Mouse (Mus musculus): ENCODE data around the gene Skiv2l. TPM values are rescaled to one million over a fixed set of nuclear protein-coding genes. Genes with fewer than 3 reads are reported as not detected.

Gene Skiv2l
- polyA plus RNA-seq, 1 experiment from 2014 or later: 39.2 TPM

GRCm38 (mm10) chr17:34854761-34855160 lies 4.8 kb upstream of the Skiv2l start:
- ATAC-seq: no peak
- 60% methylated on average over 3 of the region's 3 CpGs for WGBS
- H3K27me3 ChIP-seq (replicated peaks; ENCODE audit: control insufficient read depth, insufficient read depth, low read length): no peaks in the 10 kb centered on the region
- peaks cover 12% of the 10 kb centered on the region for H3K36me3 ChIP-seq (ENCODE audit: control insufficient read depth, insufficient read depth, low read length)
- no peaks in the 10 kb centered on the region for H3K9me3 ChIP-seq (ENCODE audit: control insufficient read depth, low read length)
- no peak overlapping the region for H3K9ac ChIP-seq (ENCODE audit: low read depth, low read length)
- H3K4me3 ChIP-seq (ENCODE audit: low read length): no peak overlapping the region
- no peak overlapping the region for H3K4me2 ChIP-seq (ENCODE audit: low read depth, low read length)
- peaks cover 13% of the 10 kb centered on the region for H3K4me1 ChIP-seq (ENCODE audit: control insufficient read depth, insufficient read depth, low read length)
- H3K27ac ChIP-seq (ENCODE audit: low read length): no peak overlapping the region

GRCm38 (mm10) chr17:34853511-34853910 lies 3.5 kb upstream of the Skiv2l start:
- no peaks in the 10 kb centered on the region for H3K9me3 ChIP-seq (ENCODE audit: control insufficient read depth, low read length)
- H3K27me3 ChIP-seq (replicated peaks; ENCODE audit: control insufficient read depth, insufficient read depth, low read length): no peaks in the 10 kb centered on the region
- WGBS: 77% methylated on average over 8 of the region's 8 CpGs
- peaks cover 12% of the 10 kb centered on the region for H3K36me3 ChIP-seq (ENCODE audit: control insufficient read depth, insufficient read depth, low read length)
- H3K4me3 ChIP-seq (ENCODE audit: low read length): no peak overlapping the region
- no peak overlapping the region for H3K4me2 ChIP-seq (ENCODE audit: low read depth, low read length)
- no peak overlapping the region for H3K27ac ChIP-seq (ENCODE audit: low read length)
- no peak overlapping the region; the same call in 1 of the 2 replicates for H3K9ac ChIP-seq (ENCODE audit: low read depth, low read length)
- peaks cover 19% of the 10 kb centered on the region for H3K4me1 ChIP-seq (ENCODE audit: control insufficient read depth, insufficient read depth, low read length)
- no peak for ATAC-seq

GRCm38 (mm10) chr17:34850517-34851125 lies 611 bp upstream of the Skiv2l start:
- peak overlapping the region; percentile 84 for H3K4me2 ChIP-seq (ENCODE audit: low read depth, low read length)
- ATAC-seq: peak; percentile 70
- H3K27me3 ChIP-seq (replicated peaks; ENCODE audit: control insufficient read depth, insufficient read depth, low read length): no peaks in the 10 kb centered on the region
- peak overlapping the region; percentile 84 for H3K9ac ChIP-seq (ENCODE audit: low read depth, low read length)
- H3K27ac ChIP-seq (ENCODE audit: low read length): peak overlapping the region; percentile 72
- under 1% methylated on average over 25 of the region's 25 CpGs for WGBS
- peak overlapping the region; percentile 76 for H3K4me3 ChIP-seq (ENCODE audit: low read length)
- H3K36me3 ChIP-seq (ENCODE audit: control insufficient read depth, insufficient read depth, low read length): peaks cover 12% of the 10 kb centered on the region
- H3K9me3 ChIP-seq (ENCODE audit: control insufficient read depth, low read length): no peaks in the 10 kb centered on the region
- peaks cover 19% of the 10 kb centered on the region for H3K4me1 ChIP-seq (ENCODE audit: control insufficient read depth, insufficient read depth, low read length)

GRCm38 (mm10) chr17:34847615-34848014 lies 2.4 kb downstream of the Skiv2l start:
- Histone ChIP-seq H3K4me3 (ENCODE audit: low read length) (no peak overlapping the region), H3K9me3 (ENCODE audit: control insufficient read depth, low read length) (no peaks in the 10 kb centered on the region), H3K4me2 (ENCODE audit: low read depth, low read length) (no peak overlapping the region), H3K36me3 (ENCODE audit: control insufficient read depth, insufficient read depth, low read length) (peaks cover 13% of the 10 kb centered on the region; the same call in 1 of the 2 replicates), H3K27ac (ENCODE audit: low read length) (no peak overlapping the region), H3K9ac (ENCODE audit: low read depth, low read length) (no peak overlapping the region), H3K4me1 (ENCODE audit: control insufficient read depth, insufficient read depth, low read length) (peaks cover 19% of the 10 kb centered on the region), H3K27me3 (replicated peaks; ENCODE audit: control insufficient read depth, insufficient read depth, low read length) (no peaks in the 10 kb centered on the region)
- 93% methylated on average over 7 of the region's 7 CpGs for WGBS
- no peak for ATAC-seq

- WGBS: 86% methylated on average over 6 of the region's 6 CpGs
- Histone ChIP-seq H3K27ac (ENCODE audit: low read length) (no peak overlapping the region), H3K27me3 (replicated peaks; ENCODE audit: control insufficient read depth, insufficient read depth, low read length) (no peaks in the 10 kb centered on the region), H3K9me3 (ENCODE audit: control insufficient read depth, low read length) (no peaks in the 10 kb centered on the region), H3K4me1 (ENCODE audit: control insufficient read depth, insufficient read depth, low read length) (peaks cover 19% of the 10 kb centered on the region), H3K9ac (ENCODE audit: low read depth, low read length) (no peak overlapping the region), H3K36me3 (ENCODE audit: control insufficient read depth, insufficient read depth, low read length) (peaks cover 15% of the 10 kb centered on the region; the same call in 1 of the 2 replicates), H3K4me3 (ENCODE audit: low read length) (no peak overlapping the region), H3K4me2 (ENCODE audit: low read depth, low read length) (no peak overlapping the region)
- ATAC-seq: no peak
These were observed 2.8 kb downstream of the Skiv2l start for GRCm38 (mm10) chr17:34847192-34847591.

- WGBS: 90% methylated on average over 13 of the region's 13 CpGs
- no peak for ATAC-seq
- Histone ChIP-seq H3K4me2 (ENCODE audit: low read depth, low read length) (no peak overlapping the region), H3K27ac (ENCODE audit: low read length) (no peak overlapping the region), H3K36me3 (ENCODE audit: control insufficient read depth, insufficient read depth, low read length) (peaks cover 24% of the 10 kb centered on the region), H3K9me3 (ENCODE audit: control insufficient read depth, low read length) (no peaks in the 10 kb centered on the region), H3K4me3 (ENCODE audit: low read length) (no peak overlapping the region), H3K27me3 (replicated peaks; ENCODE audit: control insufficient read depth, insufficient read depth, low read length) (no peaks in the 10 kb centered on the region), H3K9ac (ENCODE audit: low read depth, low read length) (no peak overlapping the region), H3K4me1 (ENCODE audit: control insufficient read depth, insufficient read depth, low read length) (peaks cover 6% of the 10 kb centered on the region)
These were observed 5.1 kb downstream of the Skiv2l start for GRCm38 (mm10) chr17:34844884-34845283.

- Histone ChIP-seq H3K4me2 (ENCODE audit: low read depth, low read length) (no peak overlapping the region), H3K4me1 (ENCODE audit: control insufficient read depth, insufficient read depth, low read length) (peaks cover 11% of the 10 kb centered on the region), H3K4me3 (ENCODE audit: low read length) (no peak overlapping the region), H3K27ac (ENCODE audit: low read length) (no peak overlapping the region), H3K9ac (ENCODE audit: low read depth, low read length) (no peak overlapping the region), H3K9me3 (ENCODE audit: control insufficient read depth, low read length) (no peaks in the 10 kb centered on the region), H3K27me3 (replicated peaks; ENCODE audit: control insufficient read depth, insufficient read depth, low read length) (no peaks in the 10 kb centered on the region), H3K36me3 (ENCODE audit: control insufficient read depth, insufficient read depth, low read length) (peaks cover 29% of the 10 kb centered on the region)
- ATAC-seq: no peak
- 84% methylated on average over 6 of the region's 6 CpGs for WGBS
These were observed 9.2 kb downstream of the Skiv2l start for GRCm38 (mm10) chr17:34840736-34841307.

GRCm38 (mm10) chr17:34838785-34839184 lies 11.2 kb downstream of the Skiv2l start:
- 85% methylated on average over 7 of the region's 7 CpGs for WGBS
- H3K27me3 ChIP-seq (replicated peaks; ENCODE audit: control insufficient read depth, insufficient read depth, low read length): no peaks in the 10 kb centered on the region
- no peak overlapping the region for H3K4me3 ChIP-seq (ENCODE audit: low read length)
- H3K9me3 ChIP-seq (ENCODE audit: control insufficient read depth, low read length): no peaks in the 10 kb centered on the region
- H3K36me3 ChIP-seq (ENCODE audit: control insufficient read depth, insufficient read depth, low read length): peaks cover 20% of the 10 kb centered on the region; the same call in 1 of the 2 replicates
- H3K9ac ChIP-seq (ENCODE audit: low read depth, low read length): no peak overlapping the region
- ATAC-seq: no peak
- no peak overlapping the region for H3K4me2 ChIP-seq (ENCODE audit: low read depth, low read length)
- H3K27ac ChIP-seq (ENCODE audit: low read length): no peak overlapping the region
- peaks cover 13% of the 10 kb centered on the region for H3K4me1 ChIP-seq (ENCODE audit: control insufficient read depth, insufficient read depth, low read length)

GRCm38 (mm10) chr17:34837464-34838324 lies 12.3 kb downstream of the Skiv2l start:
- Histone ChIP-seq H3K9me3 (ENCODE audit: control insufficient read depth, low read length) (no peaks in the 10 kb centered on the region), H3K9ac (ENCODE audit: low read depth, low read length) (peak overlapping the region; percentile 84), H3K4me2 (ENCODE audit: low read depth, low read length) (peak overlapping the region; percentile 94), H3K4me1 (ENCODE audit: control insufficient read depth, insufficient read depth, low read length) (peaks cover 13% of the 10 kb centered on the region), H3K27ac (ENCODE audit: low read length) (peak overlapping the region; percentile 82), H3K36me3 (ENCODE audit: control insufficient read depth, insufficient read depth, low read length) (peaks cover 18% of the 10 kb centered on the region; the same call in 1 of the 2 replicates), H3K4me3 (ENCODE audit: low read length) (peak overlapping the region; percentile 82), H3K27me3 (replicated peaks; ENCODE audit: control insufficient read depth, insufficient read depth, low read length) (no peaks in the 10 kb centered on the region)
- 28% methylated on average over 43 of the region's 43 CpGs for WGBS
- peak; percentile 35 for ATAC-seq

Data from intestine, embryonic 16.5 days (tissue).